Mouse (Mus musculus): ENCODE results near the gene Cabp2. TPM values are rescaled to one million over a fixed set of nuclear protein-coding genes. Genes with fewer than 3 reads are reported as not detected.

Cabp2 gene
- polyA plus RNA-seq, 1 experiment = not detected

- H3K79me3 ChIP-seq (ENCODE audit: low read depth) = peaks cover 9% of the 10 kb centered on the region
- H3K79me2 ChIP-seq (ENCODE audit: control insufficient read depth, insufficient read depth) = peaks cover 36% of the 10 kb centered on the region
- no peak for TF ChIP-seq CEBPB (IDR thresholded peaks at IDR 0.05; ENCODE audit: low read depth)
- no peaks in the 10 kb centered on the region for H3K27me3 ChIP-seq (ENCODE audit: control insufficient read depth, insufficient read depth, insufficient read length)
- no peak overlapping the region for H3ac ChIP-seq (ENCODE audit: control insufficient read depth, insufficient read length, low read depth)
- H3K4me3 ChIP-seq (ENCODE audit: insufficient read depth, poor library complexity, severe bottlenecking) = peak overlapping the region; percentile 46
- peaks cover 17% of the 10 kb centered on the region for H3K36me3 ChIP-seq (ENCODE audit: control insufficient read depth, insufficient read depth)
Observed at GRCm38 (mm10) chr19:4098426-4098825, 17.0 kb downstream of the Cabp2 start.

DNA sequence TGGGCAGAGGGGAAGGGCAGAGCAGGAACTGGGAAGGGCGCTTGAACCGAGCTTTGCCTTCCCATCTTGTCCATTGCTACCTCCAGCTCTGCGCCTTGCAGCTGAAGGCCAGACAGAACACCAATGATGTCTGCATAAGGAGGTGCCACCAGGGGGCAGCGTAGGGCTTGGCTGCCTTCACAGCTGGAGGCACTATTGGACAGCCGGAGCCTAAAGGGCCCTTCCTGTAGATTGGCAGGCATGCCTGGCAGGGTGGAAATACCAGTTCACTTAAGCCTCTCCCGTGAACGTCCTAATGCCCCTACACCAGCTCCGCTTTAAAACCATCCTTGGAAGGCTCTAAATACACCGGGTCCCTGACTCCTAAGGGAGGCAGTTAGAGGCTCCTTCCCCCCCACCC is 17.7 kb downstream of the Cabp2 start:
- Histone ChIP-seq H3K79me3 (ENCODE audit: low read depth) (peaks cover 9% of the 10 kb centered on the region), H3K4me3 (ENCODE audit: insufficient read depth, poor library complexity, severe bottlenecking) (peak overlapping the region; percentile 69), H3K27me3 (ENCODE audit: control insufficient read depth, insufficient read depth, insufficient read length) (no peaks in the 10 kb centered on the region), H3K79me2 (ENCODE audit: control insufficient read depth, insufficient read depth) (peaks cover 36% of the 10 kb centered on the region), H3K36me3 (ENCODE audit: control insufficient read depth, insufficient read depth) (peaks cover 23% of the 10 kb centered on the region), H3ac (ENCODE audit: control insufficient read depth, insufficient read length, low read depth) (no peak overlapping the region)
- TF ChIP-seq CTCF (IDR thresholded peaks at IDR 0.05; ENCODE audit: control insufficient read depth, insufficient read depth, insufficient read length) (peak; percentile 95), MYOD1 (IDR thresholded peaks at IDR 0.05; ENCODE audit: control insufficient read depth, insufficient read length, low read depth) (peak; percentile 53), CEBPB (IDR thresholded peaks at IDR 0.05; ENCODE audit: low read depth) (no peak), FOSL1 (IDR thresholded peaks at IDR 0.05; ENCODE audit: insufficient read depth, low read length, poor library complexity, severe bottlenecking) (no peak), MYOG (IDR thresholded peaks at IDR 0.05; ENCODE audit: control insufficient read depth, extremely low read depth, insufficient read length) (no peak)

DNA sequence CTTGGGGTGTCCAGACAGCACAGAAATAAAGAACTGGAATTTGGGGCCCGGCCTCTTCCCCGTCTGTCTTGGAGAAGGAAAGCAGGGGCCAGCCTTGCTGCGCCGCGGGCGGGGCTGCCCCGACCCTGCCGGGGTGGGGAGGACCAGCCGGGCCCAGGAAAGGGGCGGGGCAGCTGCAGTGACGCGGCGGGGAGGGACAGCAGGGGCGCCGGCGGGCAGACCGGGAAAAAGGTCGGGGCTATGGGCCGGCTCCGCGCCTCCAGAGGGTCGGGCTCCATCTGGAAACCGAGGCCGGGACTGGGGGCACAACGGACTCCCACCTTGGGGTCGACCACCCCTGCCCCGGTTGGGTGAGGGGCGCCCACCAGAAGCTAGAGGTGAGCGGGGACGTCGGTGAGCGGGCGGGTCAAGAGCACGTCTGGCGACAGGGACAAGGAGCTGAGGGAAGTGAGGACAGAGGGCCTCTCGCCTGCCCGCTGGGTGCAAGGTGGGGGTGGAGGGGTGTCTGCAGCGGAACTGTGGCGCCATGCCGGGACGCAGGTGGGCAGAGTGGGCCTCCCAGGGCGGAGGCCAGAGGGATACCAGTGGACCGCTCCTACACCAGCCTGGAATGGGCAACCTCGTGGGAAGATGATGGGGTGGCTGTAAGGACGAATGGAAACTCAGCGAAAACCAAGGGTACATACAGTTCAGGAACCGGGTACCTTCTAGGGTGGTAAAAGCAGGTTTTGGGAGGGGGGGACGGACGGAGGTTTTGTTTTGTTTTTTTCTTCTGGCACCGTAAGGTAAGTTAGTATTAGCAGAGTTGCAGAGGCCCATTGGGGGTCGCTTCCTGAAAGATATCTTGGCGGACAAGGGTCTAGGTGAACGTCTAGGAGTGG is 18.7 kb downstream of the Cabp2 start, which contains the start of gene Pitpnm1:
TSS of gene Pitpnm1 (plus strand) at position 162 of the 881 bp plus-strand sequence.
- Histone ChIP-seq H3K36me3 (ENCODE audit: control insufficient read depth, insufficient read depth) (peaks cover 31% of the 10 kb centered on the region), H3K79me3 (ENCODE audit: low read depth) (peaks cover 9% of the 10 kb centered on the region), H3ac (ENCODE audit: control insufficient read depth, insufficient read length, low read depth) (peak within 1 kb of the TSS; percentile 99), H3K4me3 (ENCODE audit: insufficient read depth, poor library complexity, severe bottlenecking) (peak within 1 kb of the TSS; percentile 69), H3K79me2 (ENCODE audit: control insufficient read depth, insufficient read depth) (peaks cover 36% of the 10 kb centered on the region), H3K27me3 (ENCODE audit: control insufficient read depth, insufficient read depth, insufficient read length) (no peaks in the 10 kb centered on the region)
- TF ChIP-seq CTCF (IDR thresholded peaks at IDR 0.05; ENCODE audit: control insufficient read depth, insufficient read depth, insufficient read length) (no peak), MAX (IDR thresholded peaks at IDR 0.05) (no peak), MYOD1 (IDR thresholded peaks at IDR 0.05; ENCODE audit: control insufficient read depth, insufficient read length, low read depth) (no peak), FOSL1 (IDR thresholded peaks at IDR 0.05; ENCODE audit: insufficient read depth, low read length, poor library complexity, severe bottlenecking) (no peak), USF1 (IDR thresholded peaks at IDR 0.05; ENCODE audit: low read depth) (no peak)

DNA sequence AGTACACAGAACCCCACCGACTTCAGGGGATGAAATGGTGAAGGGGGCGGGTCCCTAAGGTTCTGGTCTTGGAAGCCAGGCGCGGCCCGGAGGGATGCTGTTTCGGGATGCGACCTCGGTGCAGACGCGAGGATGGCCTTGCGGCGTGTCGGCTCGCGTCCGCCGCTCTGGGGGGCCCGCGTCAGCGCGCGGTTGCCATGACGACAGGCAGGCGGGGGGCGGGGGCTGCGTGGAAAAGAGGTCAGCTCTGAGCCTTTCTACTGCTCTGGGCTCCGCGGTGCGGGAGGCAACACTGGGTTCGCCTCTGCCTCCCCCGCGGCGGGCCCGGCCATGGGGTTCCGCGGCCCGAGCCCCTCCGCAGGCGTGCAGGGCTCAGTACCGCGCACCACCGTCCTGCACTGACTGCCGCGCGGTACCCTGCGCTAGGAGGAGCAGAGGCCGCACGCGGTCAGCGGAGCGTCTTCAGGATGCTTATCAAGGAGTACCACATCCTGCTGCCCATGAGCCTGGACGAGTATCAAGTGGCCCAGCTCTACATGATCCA is 19.4 kb downstream of the Cabp2 start:
- peak overlapping the region; percentile 69 for H3K4me3 ChIP-seq (ENCODE audit: insufficient read depth, poor library complexity, severe bottlenecking)
- TF ChIP-seq MYOG (IDR thresholded peaks at IDR 0.05; ENCODE audit: control insufficient read depth, extremely low read depth, insufficient read length) (no peak), CTCF (IDR thresholded peaks at IDR 0.05; ENCODE audit: control insufficient read depth, insufficient read depth, insufficient read length) (no peak), MYOD1 (IDR thresholded peaks at IDR 0.05; ENCODE audit: control insufficient read depth, insufficient read length, low read depth) (no peak), FOSL1 (IDR thresholded peaks at IDR 0.05; ENCODE audit: insufficient read depth, low read length, poor library complexity, severe bottlenecking) (no peak), USF1 (IDR thresholded peaks at IDR 0.05; ENCODE audit: low read depth) (no peak), CEBPB (IDR thresholded peaks at IDR 0.05; ENCODE audit: low read depth) (no peak), MAX (IDR thresholded peaks at IDR 0.05) (no peak)
- peaks cover 9% of the 10 kb centered on the region for H3K79me3 ChIP-seq (ENCODE audit: low read depth)
- peaks cover 36% of the 10 kb centered on the region for H3K79me2 ChIP-seq (ENCODE audit: control insufficient read depth, insufficient read depth)
- H3K36me3 ChIP-seq (ENCODE audit: control insufficient read depth, insufficient read depth) = peaks cover 31% of the 10 kb centered on the region
- no peaks in the 10 kb centered on the region for H3K27me3 ChIP-seq (ENCODE audit: control insufficient read depth, insufficient read depth, insufficient read length)
- H3ac ChIP-seq (ENCODE audit: control insufficient read depth, insufficient read length, low read depth) = peak overlapping the region; percentile 99

- peaks cover 31% of the 10 kb centered on the region for H3K36me3 ChIP-seq (ENCODE audit: control insufficient read depth, insufficient read depth)
- no peaks in the 10 kb centered on the region for H3K27me3 ChIP-seq (ENCODE audit: control insufficient read depth, insufficient read depth, insufficient read length)
- H3K79me2 ChIP-seq (ENCODE audit: control insufficient read depth, insufficient read depth) = peaks cover 36% of the 10 kb centered on the region
- TF ChIP-seq MYOD1 (IDR thresholded peaks at IDR 0.05; ENCODE audit: control insufficient read depth, insufficient read length, low read depth) = no peak
- no peak for TF ChIP-seq MAX (IDR thresholded peaks at IDR 0.05)
- no peak for TF ChIP-seq CEBPB (IDR thresholded peaks at IDR 0.05; ENCODE audit: low read depth)
- peaks cover 9% of the 10 kb centered on the region for H3K79me3 ChIP-seq (ENCODE audit: low read depth)
- no peak overlapping the region for H3ac ChIP-seq (ENCODE audit: control insufficient read depth, insufficient read length, low read depth)
- no peak overlapping the region for H3K4me3 ChIP-seq (ENCODE audit: insufficient read depth, poor library complexity, severe bottlenecking)
Observed at GRCm38 (mm10) chr19:4101466-4101865, 20.1 kb downstream of the Cabp2 start.

DNA sequence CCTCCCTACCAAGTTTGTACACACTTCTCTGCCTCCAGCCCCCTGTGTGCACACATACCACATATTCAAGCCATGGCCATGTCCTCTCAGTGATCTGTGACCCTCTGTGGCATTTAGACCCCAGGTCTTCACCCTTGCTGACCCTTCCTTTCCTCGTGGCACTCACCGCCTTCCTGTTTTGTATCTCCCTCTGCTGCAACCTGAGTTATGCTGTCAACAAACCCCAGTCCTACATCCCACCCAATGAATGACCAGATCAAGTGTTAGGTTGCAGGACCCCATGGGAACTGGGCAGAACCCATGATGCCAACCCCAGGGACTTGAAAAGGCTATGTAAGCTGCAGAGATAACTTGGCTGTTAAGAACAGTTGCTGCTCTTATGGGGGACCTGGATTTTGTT is 20.7 kb downstream of the Cabp2 start:
- Histone ChIP-seq H3K79me2 (ENCODE audit: control insufficient read depth, insufficient read depth) (peaks cover 36% of the 10 kb centered on the region), H3K36me3 (ENCODE audit: control insufficient read depth, insufficient read depth) (peaks cover 34% of the 10 kb centered on the region), H3K79me3 (ENCODE audit: low read depth) (peaks cover 9% of the 10 kb centered on the region), H3K27me3 (ENCODE audit: control insufficient read depth, insufficient read depth, insufficient read length) (no peaks in the 10 kb centered on the region), H3K4me3 (ENCODE audit: insufficient read depth, poor library complexity, severe bottlenecking) (no peak overlapping the region), H3ac (ENCODE audit: control insufficient read depth, insufficient read length, low read depth) (no peak overlapping the region)
- TF ChIP-seq FOSL1 (IDR thresholded peaks at IDR 0.05; ENCODE audit: insufficient read depth, low read length, poor library complexity, severe bottlenecking) = no peak
- no peak for TF ChIP-seq MYOG (IDR thresholded peaks at IDR 0.05; ENCODE audit: control insufficient read depth, extremely low read depth, insufficient read length)
- TF ChIP-seq MYOD1 (IDR thresholded peaks at IDR 0.05; ENCODE audit: control insufficient read depth, insufficient read length, low read depth) = no peak
- no peak for TF ChIP-seq CTCF (IDR thresholded peaks at IDR 0.05; ENCODE audit: control insufficient read depth, insufficient read depth, insufficient read length)
- TF ChIP-seq USF1 (IDR thresholded peaks at IDR 0.05; ENCODE audit: low read depth) = no peak
- no peak for TF ChIP-seq CEBPB (IDR thresholded peaks at IDR 0.05; ENCODE audit: low read depth)
- TF ChIP-seq MAX (IDR thresholded peaks at IDR 0.05) = no peak

Measured in C2C12 (cell line).